Mouse (Mus musculus): Measurements from ENCODE around the gene Cops7a. TPM values are rescaled to one million over a fixed set of nuclear protein-coding genes. Genes with fewer than 3 reads are reported as not detected.

The Cops7a gene
- total RNA-seq, 2 experiments from 2014 or later = 148 to 156 TPM

DNA sequence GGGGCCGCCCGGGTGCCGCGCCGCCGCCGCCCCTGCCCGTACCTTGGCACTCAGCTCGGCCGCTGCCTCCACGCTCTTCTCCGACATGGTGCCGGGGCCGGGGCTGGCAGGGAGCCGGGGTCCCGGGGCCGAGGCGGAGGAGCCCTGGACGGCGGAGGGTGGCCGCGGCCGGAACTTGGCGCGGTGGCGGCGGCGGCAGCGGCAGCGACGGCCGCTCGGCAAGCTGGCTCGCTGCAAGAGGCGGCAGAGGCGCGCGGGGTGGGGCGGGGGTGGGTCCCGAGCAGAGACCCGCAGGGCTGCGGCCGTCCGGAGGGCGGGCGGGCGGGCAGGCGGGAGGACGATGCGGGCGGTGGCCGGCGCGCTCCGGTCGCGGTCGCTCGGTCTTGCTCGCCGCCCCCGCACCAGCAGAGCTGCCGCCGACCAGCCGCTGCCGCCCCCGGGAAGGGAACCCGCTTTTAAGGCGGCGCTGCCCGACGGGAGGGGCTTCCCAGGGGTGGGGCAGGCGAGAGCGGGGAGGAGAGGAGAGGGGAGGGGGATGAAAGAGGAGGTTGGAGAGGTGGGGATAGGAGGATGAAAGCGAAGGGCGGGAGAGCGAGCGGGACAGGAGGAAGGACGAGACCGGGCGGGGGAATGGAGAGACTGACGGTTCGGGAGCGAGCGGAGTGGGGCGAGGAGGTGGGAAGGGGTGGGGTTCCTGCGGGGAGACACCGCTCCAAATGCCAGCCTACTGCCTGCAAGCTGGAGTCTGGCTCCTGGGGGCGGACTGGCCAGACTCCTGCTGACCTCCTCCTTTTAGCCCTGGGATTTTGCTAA is 47.6 kb downstream of the Cops7a start:
- intact Hi-C loops (cut with DNase I) = loop anchor here (1.0 to 5.0 kb wide), 5 partner anchors 13 to 170 kb away; partner anchors contain the start of genes Gpr162 and Mlf2
- TF ChIP-seq CTCF (IDR thresholded peaks at IDR 0.05) = no peak
- DNase-seq (ENCODE audit: extremely low spot score in 1 of 2, low spot score in 2 of 2) = peak; percentile 92
- H3K4me3 ChIP-seq = peak overlapping the region; percentile 89
- H3K27ac ChIP-seq = peak overlapping the region; percentile 96

DNA sequence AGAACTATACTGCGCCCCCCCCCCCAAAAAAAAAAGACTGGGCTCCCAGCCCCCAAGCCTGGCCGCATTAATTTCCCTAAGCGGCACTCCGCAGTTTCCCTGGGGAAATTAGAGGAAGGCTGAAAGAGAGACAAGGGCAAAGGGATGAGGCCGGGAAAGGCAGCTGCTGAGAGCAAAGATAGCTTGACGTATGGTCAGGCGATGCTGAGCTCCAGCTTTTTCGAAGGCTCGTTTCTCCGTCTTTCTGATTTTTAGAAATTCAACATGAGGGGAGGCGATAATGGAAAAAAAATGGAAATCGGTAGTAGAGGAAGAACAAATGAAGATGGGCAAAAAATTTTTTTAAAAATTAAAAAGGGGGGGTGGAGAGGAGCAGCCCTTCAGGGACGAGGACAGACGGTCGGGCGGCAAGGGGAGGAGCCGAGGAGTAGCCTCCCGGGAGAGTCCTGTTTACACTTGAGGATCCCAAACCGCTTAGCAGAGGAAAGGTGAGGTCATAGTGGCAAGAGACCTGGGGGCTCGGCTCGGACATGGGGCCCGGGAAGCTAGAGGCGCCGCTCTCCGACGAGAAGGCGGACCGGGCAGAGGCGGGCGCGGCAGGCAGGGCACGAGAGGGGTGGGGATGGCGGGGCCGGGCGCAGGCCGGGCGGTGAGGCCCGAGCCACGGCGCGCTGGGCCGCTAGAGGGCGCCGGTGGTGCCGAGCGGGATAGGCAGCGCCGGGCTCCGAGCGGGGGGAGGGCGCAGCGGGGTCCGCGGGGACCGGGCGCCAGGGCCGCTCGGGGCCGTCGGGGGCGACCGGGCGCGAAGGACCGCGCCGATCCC is 48.4 kb downstream of the Cops7a start:
- peak; percentile 92 to 95 for DNase-seq (ENCODE audit: extremely low spot score in 1 of 2, low spot score in 2 of 2)
- peak overlapping the region; percentile 96 for H3K27ac ChIP-seq
- H3K4me3 ChIP-seq = peak overlapping the region; percentile 89
- peak; percentile 74 for TF ChIP-seq CTCF (IDR thresholded peaks at IDR 0.05)
- intact Hi-C loops (cut with DNase I) = loop anchor here (1.0 to 5.0 kb wide), 4 partner anchors 13 to 170 kb away; partner anchors contain the start of gene Gpr162

DNA sequence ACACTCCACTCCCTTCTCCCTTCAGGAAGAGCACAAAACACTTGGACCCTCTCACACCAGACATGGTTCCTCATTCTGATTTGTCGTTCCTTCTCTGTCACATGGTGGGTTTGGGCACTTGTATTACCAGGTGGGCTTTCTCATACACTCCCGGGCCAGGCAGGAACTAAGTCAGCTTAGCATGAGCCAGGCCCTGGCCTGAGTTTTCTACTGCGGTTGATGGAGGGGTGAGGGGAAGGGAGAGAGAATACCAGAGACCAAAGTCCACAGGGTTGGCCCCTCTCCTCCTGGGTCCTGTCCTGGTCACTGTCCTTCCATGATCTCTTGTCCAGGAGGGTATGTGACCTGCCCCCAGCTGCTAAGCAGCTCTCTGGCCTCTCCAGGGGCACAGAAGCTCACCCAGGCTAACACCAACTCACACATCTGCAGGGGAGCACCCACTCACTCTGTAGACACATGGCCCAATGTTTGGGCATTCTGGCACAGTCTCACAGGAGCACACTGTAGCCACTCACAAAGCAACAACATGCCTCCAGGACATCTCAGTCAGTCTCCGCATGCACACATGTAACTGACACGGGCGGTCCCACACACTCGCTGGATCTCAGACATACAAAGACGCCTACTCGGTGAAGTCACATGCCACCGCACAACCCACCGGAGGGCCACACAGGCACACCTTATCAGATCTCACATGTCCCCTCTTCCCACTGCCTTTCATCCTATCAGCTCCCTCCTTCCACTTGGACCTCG is 49.2 kb downstream of the Cops7a start:
- H3K4me3 ChIP-seq = peak overlapping the region; percentile 89
- H3K27ac ChIP-seq = peak overlapping the region; percentile 93
- intact Hi-C loops (cut with DNase I) = loop anchor here (5.0 kb wide), 1 partner anchor 171 kb away; no protein-coding TSS in a partner anchor
- TF ChIP-seq CTCF (IDR thresholded peaks at IDR 0.05) = no peak
- DNase-seq (ENCODE audit: extremely low spot score in 1 of 2, low spot score in 2 of 2) = peak; percentile 66 to 68

DNA sequence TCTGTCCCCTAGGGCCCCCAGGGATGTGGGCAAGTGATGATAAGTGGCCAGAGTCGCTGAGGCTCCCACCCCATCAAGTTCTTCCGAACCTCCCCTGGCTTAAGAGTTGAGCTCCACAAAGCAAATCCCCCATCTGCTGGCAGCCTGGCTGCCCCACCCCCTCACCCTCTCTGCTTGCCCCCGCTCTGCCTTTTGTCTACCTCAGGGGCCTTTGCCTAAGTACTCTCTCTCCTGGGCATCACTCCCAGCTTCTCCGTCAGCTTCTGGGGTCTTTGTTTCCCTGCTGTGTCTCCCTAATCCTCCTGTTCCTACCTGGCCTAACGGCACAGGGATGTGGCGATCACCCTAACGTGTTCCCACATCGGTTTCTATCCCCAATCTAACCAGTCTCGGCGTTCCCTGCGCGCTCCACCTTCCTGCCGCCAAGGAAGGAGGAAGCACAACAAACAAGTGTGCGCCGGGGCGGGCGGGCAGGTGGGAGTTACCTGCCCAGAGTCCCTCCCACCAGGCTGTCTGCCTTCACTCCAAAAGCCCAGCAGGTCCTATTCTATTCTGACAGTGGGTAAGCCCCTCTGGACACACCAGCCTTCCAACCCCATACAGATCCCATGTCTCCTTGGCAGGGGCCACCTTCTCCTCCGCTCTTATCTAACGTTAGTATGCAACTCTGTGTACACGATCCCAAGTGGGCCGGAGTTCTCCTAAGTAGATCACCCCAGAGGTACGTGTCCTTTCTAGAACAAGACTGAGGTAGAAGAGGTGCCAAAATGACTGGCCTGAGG is 50.0 kb downstream of the Cops7a start:
- TF ChIP-seq CTCF (IDR thresholded peaks at IDR 0.05) = no peak
- H3K4me3 ChIP-seq = peak overlapping the region; percentile 89
- intact Hi-C loops (cut with DNase I) = loop anchor here (5.0 kb wide), 1 partner anchor 172 kb away; no protein-coding TSS in a partner anchor
- peak; percentile 41 to 43 for DNase-seq (ENCODE audit: extremely low spot score in 1 of 2, low spot score in 2 of 2)
- peak overlapping the region; percentile 93 for H3K27ac ChIP-seq

DNA sequence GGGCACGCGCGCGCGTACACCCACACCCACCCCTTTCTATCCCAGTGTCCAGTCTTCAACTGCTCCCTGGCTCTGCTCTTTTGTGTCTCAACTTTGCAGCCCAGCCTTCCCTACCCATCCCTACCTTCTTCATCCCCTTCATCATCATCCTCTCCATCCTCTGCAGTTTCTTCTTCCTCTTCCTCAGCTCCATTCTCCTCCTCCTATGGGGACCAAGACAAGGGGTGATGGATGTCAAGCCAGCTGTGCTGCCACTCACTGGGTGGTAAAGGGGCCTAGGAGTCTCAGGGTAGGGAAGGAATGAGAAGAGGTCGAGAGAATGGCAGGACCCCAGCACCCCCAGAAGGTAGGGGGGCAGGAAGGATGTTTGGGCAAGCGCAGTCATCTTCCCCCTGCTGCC is 50.8 kb downstream of the Cops7a start:
- intact Hi-C loops (cut with DNase I) = no loop called here

DNA sequence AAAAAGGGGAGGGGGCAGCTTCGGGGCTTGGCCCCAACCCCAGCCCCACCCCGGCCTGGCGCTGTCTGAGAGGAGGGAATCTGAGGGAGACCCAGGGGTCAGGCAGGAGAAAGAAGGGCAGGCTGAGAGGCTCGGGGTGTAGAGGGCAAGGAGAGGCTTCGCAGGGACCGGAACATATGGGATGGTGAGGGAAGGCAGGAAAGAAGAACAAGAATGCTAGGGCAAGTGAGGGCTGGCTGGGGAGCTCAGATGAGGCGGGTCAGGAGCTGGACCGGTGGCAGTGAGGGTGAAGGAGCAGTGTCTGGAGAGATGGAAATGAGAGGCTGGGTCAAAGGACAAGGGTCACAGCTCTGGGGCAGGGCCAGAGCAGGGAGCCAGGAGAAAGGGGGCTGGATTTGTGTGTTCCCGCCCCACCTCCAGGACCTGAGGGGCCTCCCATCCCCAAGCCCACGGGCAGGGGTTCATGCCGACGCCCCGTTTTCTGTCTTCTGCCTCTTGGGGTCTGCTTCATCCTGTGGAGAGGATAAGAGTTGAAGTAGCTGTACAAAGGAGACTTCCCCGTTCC is 51.5 kb downstream of the Cops7a start:
- no peak for TF ChIP-seq CTCF (IDR thresholded peaks at IDR 0.05)
- no peak for DNase-seq (ENCODE audit: extremely low spot score in 1 of 2, low spot score in 2 of 2)
- 0 out of 2 replicates have a peak overlapping the region, but pooled peaks have one; percentile 15 for H3K27ac ChIP-seq
- intact Hi-C loops (cut with DNase I) = no loop called here
- no peak overlapping the region for H3K4me3 ChIP-seq

More for the DNA sequence above, 50.8 kb downstream of the Cops7a start:
- Histone ChIP-seq H3K27ac (peak overlapping the region; percentile 41), H3K4me3 (no peak overlapping the region)
- no peak for DNase-seq (ENCODE audit: extremely low spot score in 1 of 2, low spot score in 2 of 2)
- no peak for TF ChIP-seq CTCF (IDR thresholded peaks at IDR 0.05)

DNA sequence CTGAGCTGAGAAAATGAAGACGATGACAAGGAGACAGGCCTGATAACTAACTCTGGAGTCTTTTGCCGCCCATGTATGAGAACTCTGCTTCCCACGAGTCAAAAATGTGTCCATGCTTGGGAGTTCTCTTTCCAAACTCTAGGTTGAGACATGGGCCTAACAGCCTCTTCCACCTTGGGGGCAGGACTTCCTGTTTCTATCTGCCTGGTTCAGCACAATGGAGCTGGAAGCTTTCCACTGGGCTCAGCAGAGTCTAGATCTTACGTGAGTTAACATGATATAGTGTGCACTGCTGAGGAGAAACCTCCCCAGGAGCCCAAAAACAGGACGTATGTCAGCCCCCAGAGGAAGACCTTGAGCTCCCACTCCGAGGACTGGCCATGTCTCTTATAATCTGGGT is 52.1 kb downstream of the Cops7a start:
- intact Hi-C loops (cut with DNase I) = no loop called here
- no peak for DNase-seq (ENCODE audit: extremely low spot score in 1 of 2, low spot score in 2 of 2)
- H3K27ac ChIP-seq = 0 out of 2 replicates have a peak overlapping the region, but pooled peaks have one; percentile 15
- TF ChIP-seq CTCF (IDR thresholded peaks at IDR 0.05) = no peak
- H3K4me3 ChIP-seq = no peak overlapping the region

DNA sequence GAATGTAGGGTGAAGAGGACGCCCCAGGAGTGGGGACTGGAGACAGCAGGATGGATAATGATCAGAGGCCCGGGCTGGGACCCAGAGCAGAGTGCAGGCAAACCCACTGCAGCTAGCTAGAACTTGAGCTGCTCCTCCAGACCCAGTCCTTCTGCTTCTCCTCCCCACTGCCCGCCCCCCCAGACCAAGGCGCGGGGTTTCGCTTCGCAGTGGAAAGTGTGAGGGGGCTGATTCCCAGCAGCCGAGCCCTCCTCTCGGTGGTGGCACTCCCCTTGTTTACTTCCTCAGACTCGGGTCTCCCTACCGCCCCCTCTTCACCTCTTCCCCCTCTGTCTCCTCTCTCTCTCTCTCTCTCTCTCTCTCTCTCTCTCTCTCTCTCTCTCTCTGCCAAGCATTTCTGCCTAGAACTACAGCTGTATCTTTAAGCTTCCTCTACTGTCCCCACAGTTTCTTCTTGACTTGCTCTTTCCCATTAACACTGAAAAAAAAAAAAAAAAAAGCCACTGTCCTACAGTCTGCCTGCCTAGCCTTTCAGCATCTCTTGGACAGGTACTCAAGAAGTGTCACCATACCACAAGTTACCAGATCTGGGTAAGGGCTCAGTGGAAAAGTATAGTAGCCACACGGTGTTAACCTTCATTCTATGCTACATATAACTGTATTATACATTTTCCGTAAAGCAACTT is 53.7 kb downstream of the Cops7a start, which contains the start of gene Lag3:
Lag3 (minus strand) TSS at position 173 of the 686 bp plus-strand sequence.
- Histone ChIP-seq H3K4me3 (no peak within 1 kb of the TSS), H3K27ac (no peak within 1 kb of the TSS)
- DNase-seq (ENCODE audit: extremely low spot score in 1 of 2, low spot score in 2 of 2) = no peak
- no peak for TF ChIP-seq CTCF (IDR thresholded peaks at IDR 0.05)
- intact Hi-C loops (cut with DNase I) = no loop called here

DNA sequence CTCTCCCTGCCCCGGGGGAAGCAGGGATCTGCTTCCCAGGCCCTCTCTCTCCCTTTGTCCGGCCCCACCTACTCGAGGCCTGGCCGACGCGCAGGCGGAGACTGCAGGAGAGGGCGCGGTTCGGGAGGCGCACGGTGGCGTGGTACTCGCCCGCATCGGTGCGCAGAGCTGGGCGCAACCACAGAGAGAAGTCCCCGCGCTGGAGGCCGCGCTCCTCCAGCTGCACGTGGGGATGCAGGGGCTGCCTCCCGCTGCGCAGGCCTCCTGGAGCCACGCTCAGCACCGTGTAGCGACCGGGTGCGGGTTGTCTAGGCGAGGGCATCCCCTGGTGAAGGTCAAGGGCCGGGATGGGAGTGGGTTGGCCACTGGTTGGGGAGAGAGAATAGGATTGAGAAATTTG is 55.3 kb downstream of the Cops7a start:
- DNase-seq (ENCODE audit: extremely low spot score in 1 of 2, low spot score in 2 of 2) = no peak
- H3K4me3 ChIP-seq = no peak overlapping the region; the same call in 1 of the 2 replicates
- H3K27ac ChIP-seq = no peak overlapping the region
- intact Hi-C loops (cut with DNase I) = no loop called here
- TF ChIP-seq CTCF (IDR thresholded peaks at IDR 0.05) = no peak

Other genes starting within 250 kb of the Cops7a start
- gene Ptpn6, start 226.8 kb downstream of the Cops7a start, total RNA-seq (2021) = 1 to 10 TPM; 3.3 to 4.0 TPM
- gene Grcc10, start 224.2 kb downstream of the Cops7a start, total RNA-seq (2021) = 100 to 1,000 TPM; 298 to 309 TPM
- not detected for gene Gm45234, start 209.5 kb downstream of the Cops7a start, total RNA-seq (2021)
- 100 to 1,000 TPM; 170 to 181 TPM for gene Atn1, start 209.0 kb downstream of the Cops7a start, total RNA-seq (2021)
- gene Eno2, start 195.9 kb downstream of the Cops7a start, total RNA-seq (2021) = 1,000 to 10,000 TPM; 1,064 to 1,067 TPM
- gene Lrrc23, start 185.8 kb downstream of the Cops7a start, total RNA-seq (2021) = 1 to 10 TPM; 1.6 to 1.9 TPM
- 1 to 10 TPM; 4.4 to 5.4 TPM for gene Spsb2, start 156.9 kb downstream of the Cops7a start, total RNA-seq (2021)
- 100 to 1,000 TPM; 734 to 769 TPM for gene Tpi1, start 151.2 kb downstream of the Cops7a start, total RNA-seq (2021)
- gene Usp5, start 136.1 kb downstream of the Cops7a start, total RNA-seq (2021) = 100 to 1,000 TPM; 184 to 190 TPM
- gene Cdca3, start 136.0 kb downstream of the Cops7a start, total RNA-seq (2021) = under 1 TPM; 0.63 to 0.66 TPM
- gene Gnb3, start 125.3 kb downstream of the Cops7a start, total RNA-seq (2021) = not detected
- gene P3h3, start 107.8 kb downstream of the Cops7a start, total RNA-seq (2021) = 10 to 100 TPM; 29.1 to 33.1 TPM
- gene Gpr162, start 101.6 kb downstream of the Cops7a start, total RNA-seq (2021) = 100 to 1,000 TPM; 231 to 248 TPM
- gene Cd4, start 77.3 kb downstream of the Cops7a start, total RNA-seq (2021) = 1 to 10 TPM; 2.0 to 4.6 TPM
- 1 to 10 TPM; 2.1 to 3.1 TPM for gene Lag3, start 53.8 kb downstream of the Cops7a start, total RNA-seq (2021)
- 100 to 1,000 TPM; 845 to 926 TPM for gene Ptms, start 45.4 kb downstream of the Cops7a start, total RNA-seq (2021)
- gene Mlf2, start 34.2 kb downstream of the Cops7a start, total RNA-seq (2021) = 100 to 1,000 TPM; 617 to 624 TPM
- 100 to 1,000 TPM; 176 to 191 TPM for gene Pianp, start 31.2 kb upstream of the Cops7a start, total RNA-seq (2021)
- gene Zfp384, start 43.6 kb upstream of the Cops7a start, total RNA-seq (2021) = 10 to 100 TPM; 48.2 to 50.6 TPM
- 10 to 100 TPM; 49.5 to 56.6 TPM for gene Ing4, start 74.2 kb upstream of the Cops7a start, total RNA-seq (2021)
- gene Acrbp, start 84.2 kb upstream of the Cops7a start, total RNA-seq (2021) = 10 to 100 TPM; 12.2 to 18.4 TPM
- gene Lpar5, start 102.4 kb upstream of the Cops7a start, total RNA-seq (2021) = under 1 TPM; 0.50 to 0.68 TPM
- 100 to 1,000 TPM; 166 to 171 TPM for gene Chd4, start 130.4 kb upstream of the Cops7a start, total RNA-seq (2021)
- 10 to 100 TPM; 28.1 to 32.1 TPM for gene Nop2, start 166.4 kb upstream of the Cops7a start, total RNA-seq (2021)
- 10 to 100 TPM; 64.6 to 67.1 TPM for gene Iffo1, start 179.7 kb upstream of the Cops7a start, total RNA-seq (2021)
- gene Gapdh, start 200.9 kb upstream of the Cops7a start, total RNA-seq (2021) = 1,000 to 10,000 TPM; 2,312 to 2,314 TPM
- 10 to 100 TPM; 22.6 to 23.4 TPM for gene Ncapd2, start 226.2 kb upstream of the Cops7a start, total RNA-seq (2021)
- gene Mrpl51, start 226.3 kb upstream of the Cops7a start, total RNA-seq (2021) = 10 to 100 TPM; 69.1 to 74.5 TPM